Mouse (Mus musculus): Measurements from ENCODE around the gene Kcnip4. TPM values are rescaled to one million over a fixed set of nuclear protein-coding genes. Genes with fewer than 3 reads are reported as not detected.

Gene Kcnip4
- polyA plus RNA-seq, 2 experiments: 2.1 to 3.7 TPM

DNA sequence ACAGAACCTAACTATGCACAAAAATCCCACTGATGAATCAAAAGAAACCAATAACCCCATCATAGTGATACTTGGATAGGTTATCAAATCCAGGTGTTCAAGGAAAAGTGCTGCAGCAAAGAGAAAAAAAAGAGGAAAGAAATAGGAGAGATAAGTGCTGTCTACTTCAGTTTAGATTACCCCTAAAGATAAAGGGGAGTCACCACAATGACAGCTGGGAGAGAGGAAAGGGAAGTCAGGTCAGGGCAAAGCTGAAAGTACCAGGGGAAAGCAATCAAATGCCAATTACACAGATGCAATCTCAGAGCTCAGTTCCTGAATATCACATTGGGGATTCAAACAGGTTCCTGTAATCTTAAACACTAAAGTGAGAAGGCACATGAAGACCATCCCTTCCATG, 97.0 kb downstream of the Kcnip4 start:
- Histone ChIP-seq H3K9me3 (ENCODE audit: control insufficient read depth, low read length) (no peaks in the 10 kb centered on the region), H3K4me2 (replicated peaks; ENCODE audit: low read depth, low read length, severe bottlenecking) (no peak overlapping the region), H3K4me1 (ENCODE audit: control insufficient read depth, insufficient read depth, low read length) (no peaks in the 10 kb centered on the region), H3K4me3 (replicated peaks; ENCODE audit: low read length) (no peak overlapping the region), H3K9ac (ENCODE audit: low read depth, low read length, severe bottlenecking) (no peak overlapping the region), H3K27ac (replicated peaks; ENCODE audit: low read depth, low read length) (no peak overlapping the region), H3K27me3 (ENCODE audit: control insufficient read depth, insufficient read depth, low read length) (no peaks in the 10 kb centered on the region), H3K36me3 (ENCODE audit: control insufficient read depth, insufficient read depth, low read length) (no peaks in the 10 kb centered on the region)
- no peak for ATAC-seq (ENCODE audit: low FRiP score, low read depth)
- no peak for DNase-seq (ENCODE audit: low spot score)
- no peak for TF ChIP-seq POLR2A (IDR thresholded peaks at IDR 0.05; ENCODE audit: borderline replicate concordance, extremely low read depth, insufficient read depth, insufficient read length)

DNA sequence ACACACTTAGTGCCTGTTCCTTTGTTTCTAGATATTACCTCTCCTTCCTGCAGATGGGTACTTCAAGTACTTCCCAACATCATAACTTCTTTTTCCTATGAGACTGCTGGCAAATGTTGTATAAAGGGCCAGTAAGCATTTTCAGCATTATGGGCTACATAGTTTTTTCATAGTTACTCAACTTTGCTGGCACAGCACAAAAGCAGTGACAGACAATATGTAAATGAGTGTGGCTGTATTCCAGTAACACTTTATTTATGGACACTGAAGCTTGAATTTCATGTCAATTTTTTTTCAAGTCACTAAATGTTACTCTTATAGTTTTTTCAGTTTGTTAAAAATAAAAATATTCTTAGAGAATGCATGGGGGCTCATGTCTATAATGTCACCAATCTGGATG, 105.0 kb downstream of the Kcnip4 start:
- Histone ChIP-seq H3K9me3 (ENCODE audit: control insufficient read depth, low read length) (no peaks in the 10 kb centered on the region), H3K9ac (ENCODE audit: low read depth, low read length, severe bottlenecking) (no peak overlapping the region), H3K27me3 (ENCODE audit: control insufficient read depth, insufficient read depth, low read length) (no peaks in the 10 kb centered on the region), H3K27ac (replicated peaks; ENCODE audit: low read depth, low read length) (no peak overlapping the region), H3K4me1 (ENCODE audit: control insufficient read depth, insufficient read depth, low read length) (no peaks in the 10 kb centered on the region), H3K4me2 (replicated peaks; ENCODE audit: low read depth, low read length, severe bottlenecking) (no peak overlapping the region), H3K36me3 (ENCODE audit: control insufficient read depth, insufficient read depth, low read length) (no peaks in the 10 kb centered on the region), H3K4me3 (replicated peaks; ENCODE audit: low read length) (no peak overlapping the region)
- no peak for TF ChIP-seq POLR2A (IDR thresholded peaks at IDR 0.05; ENCODE audit: borderline replicate concordance, extremely low read depth, insufficient read depth, insufficient read length)
- no peak for ATAC-seq (ENCODE audit: low FRiP score, low read depth)
- no peak for DNase-seq (ENCODE audit: low spot score)

DNA sequence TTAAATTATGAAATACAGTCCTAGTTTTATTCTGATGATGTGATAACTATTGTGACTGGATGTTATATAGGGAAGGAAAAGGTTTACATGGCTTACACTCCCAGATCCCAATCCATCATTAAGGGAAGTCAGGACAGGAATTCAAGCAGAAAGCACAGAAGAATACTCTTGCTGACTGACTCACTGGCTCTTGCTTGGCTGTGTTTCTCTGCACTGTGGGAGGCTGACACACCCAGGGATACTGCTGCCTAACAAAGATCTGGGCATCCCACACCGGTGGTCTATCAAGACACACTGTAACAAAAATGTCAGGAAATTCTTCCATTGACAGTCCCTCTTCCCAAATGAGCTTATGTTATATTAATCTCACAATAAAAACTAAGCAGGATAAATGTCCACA, 116.4 kb downstream of the Kcnip4 start:
- DNase-seq (ENCODE audit: low spot score) (no peak), ATAC-seq (ENCODE audit: low FRiP score, low read depth) (no peak)
- Histone ChIP-seq H3K9me3 (ENCODE audit: control insufficient read depth, low read length) (no peaks in the 10 kb centered on the region), H3K4me1 (ENCODE audit: control insufficient read depth, insufficient read depth, low read length) (no peaks in the 10 kb centered on the region), H3K4me2 (replicated peaks; ENCODE audit: low read depth, low read length, severe bottlenecking) (no peak overlapping the region), H3K36me3 (ENCODE audit: control insufficient read depth, insufficient read depth, low read length) (no peaks in the 10 kb centered on the region), H3K27me3 (ENCODE audit: control insufficient read depth, insufficient read depth, low read length) (no peaks in the 10 kb centered on the region), H3K27ac (replicated peaks; ENCODE audit: low read depth, low read length) (no peak overlapping the region), H3K4me3 (replicated peaks; ENCODE audit: low read length) (no peak overlapping the region), H3K9ac (ENCODE audit: low read depth, low read length, severe bottlenecking) (no peak overlapping the region)
- 73% methylated on average over 1 of the region's 1 CpGs for WGBS
- no peak for TF ChIP-seq POLR2A (IDR thresholded peaks at IDR 0.05; ENCODE audit: borderline replicate concordance, extremely low read depth, insufficient read depth, insufficient read length)

DNA sequence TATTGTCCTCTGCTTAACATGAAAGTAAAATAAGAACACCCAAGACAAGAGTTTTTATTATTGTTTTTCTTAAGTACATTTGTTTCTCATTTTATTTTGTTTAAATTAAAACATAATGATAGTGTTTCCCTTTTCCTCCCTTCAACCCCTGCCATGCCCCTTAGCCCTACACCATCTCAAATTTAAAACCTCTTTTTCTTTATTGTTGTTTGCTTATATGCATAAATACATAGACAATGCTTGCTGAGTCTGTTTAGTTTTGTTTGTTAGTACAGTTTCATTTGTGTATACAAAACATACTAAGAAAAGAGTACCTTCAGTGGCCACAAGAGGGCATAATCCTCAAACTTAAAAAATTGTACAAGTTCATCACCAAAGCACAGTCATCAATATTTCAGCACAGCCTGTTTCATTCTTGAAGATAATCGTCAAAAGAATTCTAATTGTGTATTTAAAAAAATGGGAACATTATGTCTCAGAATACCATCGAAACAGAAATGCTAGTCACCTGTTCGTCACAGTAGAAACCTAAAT, 154.1 kb downstream of the Kcnip4 start:
- H3K36me3 ChIP-seq (ENCODE audit: control insufficient read depth, insufficient read depth, low read length): no peaks in the 10 kb centered on the region
- WGBS: 45% methylated on average over 3 of the region's 3 CpGs
- no peak for TF ChIP-seq POLR2A (IDR thresholded peaks at IDR 0.05; ENCODE audit: borderline replicate concordance, extremely low read depth, insufficient read depth, insufficient read length)
- H3K27me3 ChIP-seq (ENCODE audit: control insufficient read depth, insufficient read depth, low read length): no peaks in the 10 kb centered on the region
- H3K9ac ChIP-seq (ENCODE audit: low read depth, low read length, severe bottlenecking): no peak overlapping the region
- ATAC-seq (ENCODE audit: low FRiP score, low read depth) (no peak), DNase-seq (ENCODE audit: low spot score) (peak; percentile 50)
- H3K27ac ChIP-seq (replicated peaks; ENCODE audit: low read depth, low read length): no peak overlapping the region
- H3K9me3 ChIP-seq (ENCODE audit: control insufficient read depth, low read length): no peaks in the 10 kb centered on the region
- H3K4me2 ChIP-seq (replicated peaks; ENCODE audit: low read depth, low read length, severe bottlenecking): no peak overlapping the region
- H3K4me1 ChIP-seq (ENCODE audit: control insufficient read depth, insufficient read depth, low read length): no peaks in the 10 kb centered on the region
- H3K4me3 ChIP-seq (replicated peaks; ENCODE audit: low read length): no peak overlapping the region

DNA sequence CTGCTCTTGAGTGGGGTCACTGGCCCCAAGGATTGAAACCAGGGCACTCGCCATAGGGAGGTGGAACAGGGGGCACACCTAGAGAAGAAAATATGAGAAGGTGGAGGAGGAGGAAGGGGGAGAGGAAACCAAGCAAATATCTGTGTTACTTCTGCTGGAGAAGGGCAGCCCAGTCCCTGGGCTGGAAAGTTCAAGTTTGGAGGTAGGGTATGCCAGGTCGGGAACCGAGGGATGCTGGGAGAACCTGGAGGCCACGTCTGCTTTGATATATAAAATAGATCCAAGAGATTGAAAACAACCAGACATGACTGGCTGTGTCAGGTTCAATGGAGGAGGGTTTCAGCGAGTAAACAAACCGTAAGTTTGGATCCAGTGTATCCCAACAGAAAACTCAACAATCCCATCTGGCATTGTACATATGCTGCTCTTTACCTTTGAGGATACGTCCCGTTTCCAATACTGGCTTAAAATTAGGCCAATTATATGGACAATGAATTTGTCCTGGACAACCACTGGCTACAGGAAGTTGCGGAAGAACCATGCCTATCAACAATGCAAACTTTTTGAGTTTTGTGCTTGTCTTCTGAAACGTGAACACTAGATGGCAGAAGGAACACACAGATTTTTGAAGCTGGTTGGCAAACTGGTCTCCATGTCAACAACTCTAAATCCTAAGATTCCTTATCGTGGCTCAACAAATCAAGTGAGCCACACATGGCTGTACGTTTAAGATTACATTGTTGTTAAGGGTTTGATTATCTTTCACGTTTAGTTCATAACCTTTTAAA, 155.9 kb downstream of the Kcnip4 start:
- no peaks in the 10 kb centered on the region for H3K36me3 ChIP-seq (ENCODE audit: control insufficient read depth, insufficient read depth, low read length)
- no peak overlapping the region for H3K4me2 ChIP-seq (replicated peaks; ENCODE audit: low read depth, low read length, severe bottlenecking)
- no peak overlapping the region for H3K9ac ChIP-seq (ENCODE audit: low read depth, low read length, severe bottlenecking)
- TF ChIP-seq POLR2A (IDR thresholded peaks at IDR 0.05; ENCODE audit: borderline replicate concordance, extremely low read depth, insufficient read depth, insufficient read length): no peak
- no peak for ATAC-seq (ENCODE audit: low FRiP score, low read depth)
- DNase-seq (ENCODE audit: low spot score): peak; percentile 56
- H3K9me3 ChIP-seq (ENCODE audit: control insufficient read depth, low read length): no peaks in the 10 kb centered on the region
- no peaks in the 10 kb centered on the region for H3K4me1 ChIP-seq (ENCODE audit: control insufficient read depth, insufficient read depth, low read length)
- no peak overlapping the region for H3K27ac ChIP-seq (replicated peaks; ENCODE audit: low read depth, low read length)
- no peak overlapping the region for H3K4me3 ChIP-seq (replicated peaks; ENCODE audit: low read length)
- H3K27me3 ChIP-seq (ENCODE audit: control insufficient read depth, insufficient read depth, low read length): no peaks in the 10 kb centered on the region
- WGBS: 46% methylated on average over 13 of the region's 13 CpGs
